Mouse (Mus musculus) thymus, adult 2 months (tissue): ENCODE data around the gene Mpo.

Experiments
- CTCF ChIP-seq: fragments of 200-500 bp; IDR thresholded peaks from 2 replicates; pipeline ENCODE4 v1.5.1; 2012; ENCODE audit warnings: mild to moderate bottlenecking, control low read depth, low read length, moderate library complexity, borderline replicate concordance; ENCODE audit not compliant: control insufficient read depth, poor library complexity, insufficient read depth; ENCODE audit errors: extremely low read depth
- POLR2A ChIP-seq: fragments of 200-500 bp; IDR thresholded peaks from 2 replicates; pipeline ENCODE4 v1.6.1; 2012; ENCODE audit warnings: mild to moderate bottlenecking, low read length, control low read depth, moderate library complexity; ENCODE audit not compliant: control insufficient read depth, poor library complexity, insufficient read depth; ENCODE audit errors: extremely low read depth

GRCm38 (mm10) chr11:87747716-87748115 lies 45.7 kb upstream of the Mpo start:
- TF ChIP-seq CTCF (no peak), POLR2A (no peak)
